Mouse (Mus musculus): Measurements from ENCODE around the gene Zfp69. TPM values are rescaled to one million over a fixed set of nuclear protein-coding genes. Genes with fewer than 3 reads are reported as not detected.

The Zfp69 gene
- polyA plus RNA-seq, 1 experiment from 2014 or later: 9.9 TPM

- Histone ChIP-seq H3K4me1 (ENCODE audit: control insufficient read depth, insufficient read depth, low read length) (no peaks in the 10 kb centered on the region), H3K4me3 (ENCODE audit: low read depth, low read length) (no peak overlapping the region), H3K36me3 (replicated peaks; ENCODE audit: control insufficient read depth, insufficient read depth, low read depth, low read length) (no peaks in the 10 kb centered on the region), H3K9ac (replicated peaks; ENCODE audit: low read length) (no peak overlapping the region), H3K9me3 (replicated peaks; ENCODE audit: control insufficient read depth, low read length) (no peaks in the 10 kb centered on the region), H3K4me2 (ENCODE audit: low read depth, low read length) (no peak overlapping the region), H3K27ac (replicated peaks; ENCODE audit: low read depth, low read length) (no peak overlapping the region), H3K27me3 (ENCODE audit: control insufficient read depth, insufficient read depth, low read length) (no peaks in the 10 kb centered on the region)
- WGBS: 89% methylated on average over 4 of the region's 4 CpGs
- ATAC-seq (replicated peaks; ENCODE audit: insufficient number of reproducible peaks, low FRiP score, low TSS enrichment, low read depth) (no peak), DNase-seq (ENCODE audit: low spot score) (no peak)
Observed at GRCm38 (mm10) chr4:120975428-120975734, 23.9 kb upstream of the Zfp69 start.

DNA sequence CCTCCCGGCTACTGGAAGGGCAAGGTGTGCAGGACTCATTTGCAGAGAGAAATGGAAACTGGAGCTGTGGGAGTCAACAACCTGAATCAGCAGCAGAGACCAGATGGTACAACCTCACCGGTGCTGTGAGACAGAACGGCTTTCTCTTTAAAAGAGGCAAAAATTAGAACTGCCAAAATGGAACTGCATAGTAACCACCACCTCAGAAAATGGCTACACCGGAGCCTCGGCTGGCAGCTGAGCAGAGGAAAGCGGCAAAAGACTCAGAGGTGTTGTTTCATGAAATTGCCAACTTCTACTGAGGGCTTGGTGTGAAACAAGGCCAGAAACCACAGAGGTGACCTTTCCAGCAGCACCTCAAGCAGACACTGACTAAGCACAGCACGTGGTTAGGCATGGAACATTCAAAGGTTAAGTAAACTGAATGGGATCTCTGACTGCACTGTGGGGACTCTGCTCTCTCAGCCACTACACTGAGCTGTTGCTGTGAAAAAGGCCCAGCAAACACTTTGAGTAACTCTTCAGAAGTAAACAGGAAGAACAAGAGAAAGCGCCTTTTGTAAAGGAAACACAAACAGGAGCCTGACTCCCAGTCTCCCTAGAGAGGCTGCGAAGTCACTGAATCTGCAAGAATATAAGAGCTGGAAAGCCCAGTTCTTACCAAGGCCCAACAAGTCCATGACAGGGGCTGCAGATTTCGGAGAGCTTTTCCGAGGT is 23.4 kb upstream of the Zfp69 start:
- no peaks in the 10 kb centered on the region for H3K9me3 ChIP-seq (replicated peaks; ENCODE audit: control insufficient read depth, low read length)
- H3K4me1 ChIP-seq (ENCODE audit: control insufficient read depth, insufficient read depth, low read length): no peaks in the 10 kb centered on the region
- H3K36me3 ChIP-seq (replicated peaks; ENCODE audit: control insufficient read depth, insufficient read depth, low read depth, low read length): no peaks in the 10 kb centered on the region
- H3K4me3 ChIP-seq (ENCODE audit: low read depth, low read length): no peak overlapping the region
- H3K4me2 ChIP-seq (ENCODE audit: low read depth, low read length): no peak overlapping the region
- ATAC-seq (replicated peaks; ENCODE audit: insufficient number of reproducible peaks, low FRiP score, low TSS enrichment, low read depth): no peak
- no peak overlapping the region for H3K9ac ChIP-seq (replicated peaks; ENCODE audit: low read length)
- no peak overlapping the region for H3K27ac ChIP-seq (replicated peaks; ENCODE audit: low read depth, low read length)
- no peak for DNase-seq (ENCODE audit: low spot score)
- WGBS: 83% methylated on average over 11 of the region's 11 CpGs
- H3K27me3 ChIP-seq (ENCODE audit: control insufficient read depth, insufficient read depth, low read length): no peaks in the 10 kb centered on the region

DNA sequence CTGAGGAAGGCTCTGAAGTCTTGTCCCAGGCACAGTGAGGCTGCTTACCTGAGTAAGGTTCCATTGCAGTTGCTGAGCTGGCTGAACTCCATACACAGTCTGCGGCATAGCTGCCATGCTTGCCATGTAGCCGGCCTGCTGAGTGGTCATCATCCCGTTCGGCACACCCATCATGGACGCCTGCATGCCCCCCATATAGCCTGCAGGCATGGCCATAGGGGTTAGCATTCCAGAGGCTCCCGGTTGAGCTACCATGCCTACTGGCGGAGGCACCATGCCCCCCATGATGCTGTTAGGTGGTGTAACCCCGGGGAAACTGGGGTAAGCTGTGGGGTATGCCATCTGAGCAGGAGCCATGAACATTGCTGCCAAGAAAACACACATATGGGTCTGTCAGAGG is 20.3 kb upstream of the Zfp69 start:
- H3K4me3 ChIP-seq (ENCODE audit: low read depth, low read length): no peak overlapping the region
- H3K27ac ChIP-seq (replicated peaks; ENCODE audit: low read depth, low read length): no peak overlapping the region
- ATAC-seq (replicated peaks; ENCODE audit: insufficient number of reproducible peaks, low FRiP score, low TSS enrichment, low read depth) (no peak), DNase-seq (ENCODE audit: low spot score) (no peak)
- no peaks in the 10 kb centered on the region for H3K9me3 ChIP-seq (replicated peaks; ENCODE audit: control insufficient read depth, low read length)
- H3K9ac ChIP-seq (replicated peaks; ENCODE audit: low read length): no peak overlapping the region
- WGBS: 88% methylated on average over 8 of the region's 8 CpGs
- no peaks in the 10 kb centered on the region for H3K27me3 ChIP-seq (ENCODE audit: control insufficient read depth, insufficient read depth, low read length)
- H3K36me3 ChIP-seq (replicated peaks; ENCODE audit: control insufficient read depth, insufficient read depth, low read depth, low read length): no peaks in the 10 kb centered on the region
- H3K4me1 ChIP-seq (ENCODE audit: control insufficient read depth, insufficient read depth, low read length): no peaks in the 10 kb centered on the region
- H3K4me2 ChIP-seq (ENCODE audit: low read depth, low read length): no peak overlapping the region

DNA sequence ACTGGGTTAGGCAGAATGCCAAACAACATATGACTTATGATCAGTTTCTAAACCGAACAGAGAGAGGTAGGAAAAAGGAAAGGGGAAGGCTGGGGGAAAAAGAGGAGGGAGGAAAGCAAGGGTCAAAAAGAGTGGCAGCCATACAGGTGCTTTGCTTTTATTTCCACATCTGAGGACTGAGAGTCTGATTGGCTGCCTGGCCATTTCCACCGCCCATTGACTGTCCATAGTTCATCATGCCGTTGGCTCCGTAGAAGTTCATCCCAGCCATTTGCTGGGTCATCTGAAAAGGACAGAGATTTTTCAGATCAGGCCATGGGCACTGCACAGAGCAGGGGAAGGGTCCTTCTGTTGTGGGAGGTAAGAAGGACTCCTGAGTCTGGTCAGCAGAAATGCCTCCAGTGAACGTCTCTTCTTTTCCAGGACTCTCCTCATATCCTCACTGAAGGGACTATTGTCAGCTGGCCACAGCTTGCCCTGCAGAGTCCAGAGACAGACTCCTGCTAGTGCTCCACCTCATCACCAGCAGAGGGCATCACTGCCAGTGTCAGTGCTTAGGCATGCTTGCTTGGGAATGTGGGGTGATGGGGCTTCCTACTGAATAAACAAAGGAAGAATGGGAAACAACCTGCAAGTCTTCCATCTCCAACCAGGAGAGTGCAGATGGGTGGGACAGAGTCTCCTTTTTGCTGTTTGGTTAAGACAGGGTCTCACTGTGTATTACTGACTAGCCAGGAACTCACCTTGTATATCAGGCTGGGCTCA is 18.1 kb upstream of the Zfp69 start:
- no peaks in the 10 kb centered on the region for H3K36me3 ChIP-seq (replicated peaks; ENCODE audit: control insufficient read depth, insufficient read depth, low read depth, low read length)
- peak; percentile 14; the same call in 1 of the 2 replicates for ATAC-seq (replicated peaks; ENCODE audit: insufficient number of reproducible peaks, low FRiP score, low TSS enrichment, low read depth)
- no peak overlapping the region for H3K4me2 ChIP-seq (ENCODE audit: low read depth, low read length)

DNA sequence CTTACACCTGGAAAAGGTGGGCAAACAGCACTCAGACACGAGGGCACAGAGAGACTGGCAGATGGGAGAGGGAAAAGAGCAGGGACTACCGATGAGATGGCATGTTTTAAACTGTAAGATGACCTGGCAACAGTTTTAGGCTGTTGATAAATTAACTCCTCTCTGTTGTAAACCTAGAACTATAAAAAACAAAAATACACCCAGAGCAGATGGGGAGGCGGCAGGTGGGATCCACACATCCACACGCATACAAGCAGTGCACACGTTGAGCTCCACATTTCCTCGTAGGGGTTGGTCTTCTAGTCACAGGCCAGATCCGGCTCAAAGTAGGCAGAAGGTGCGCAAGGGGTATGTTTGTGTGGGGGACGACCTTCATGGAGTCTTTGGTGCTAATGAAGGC is 17.0 kb upstream of the Zfp69 start:
- H3K36me3 ChIP-seq (replicated peaks; ENCODE audit: control insufficient read depth, insufficient read depth, low read depth, low read length): no peaks in the 10 kb centered on the region
- no peaks in the 10 kb centered on the region for H3K4me1 ChIP-seq (ENCODE audit: control insufficient read depth, insufficient read depth, low read length)
- H3K27me3 ChIP-seq (ENCODE audit: control insufficient read depth, insufficient read depth, low read length): no peaks in the 10 kb centered on the region
- DNase-seq (ENCODE audit: low spot score) (no peak), ATAC-seq (replicated peaks; ENCODE audit: insufficient number of reproducible peaks, low FRiP score, low TSS enrichment, low read depth) (no peak)
- H3K9ac ChIP-seq (replicated peaks; ENCODE audit: low read length): no peak overlapping the region
- no peak overlapping the region for H3K4me2 ChIP-seq (ENCODE audit: low read depth, low read length)
- H3K4me3 ChIP-seq (ENCODE audit: low read depth, low read length): no peak overlapping the region
- H3K27ac ChIP-seq (replicated peaks; ENCODE audit: low read depth, low read length): no peak overlapping the region
- H3K9me3 ChIP-seq (replicated peaks; ENCODE audit: control insufficient read depth, low read length): no peaks in the 10 kb centered on the region
- WGBS: 90% methylated on average over 9 of the region's 9 CpGs

More for the DNA sequence above, 18.1 kb upstream of the Zfp69 start:
- Histone ChIP-seq H3K27ac (replicated peaks; ENCODE audit: low read depth, low read length) (no peak overlapping the region), H3K4me1 (ENCODE audit: control insufficient read depth, insufficient read depth, low read length) (no peaks in the 10 kb centered on the region), H3K4me3 (ENCODE audit: low read depth, low read length) (no peak overlapping the region), H3K27me3 (ENCODE audit: control insufficient read depth, insufficient read depth, low read length) (no peaks in the 10 kb centered on the region), H3K9me3 (replicated peaks; ENCODE audit: control insufficient read depth, low read length) (no peaks in the 10 kb centered on the region), H3K9ac (replicated peaks; ENCODE audit: low read length) (no peak overlapping the region)
- peak; percentile 42 for DNase-seq (ENCODE audit: low spot score)
- 80% methylated on average over 5 of the region's 5 CpGs for WGBS

GRCm38 (mm10) chr4:120955586-120955985 is 4.1 kb upstream of the Zfp69 start:
- WGBS: 100% methylated on average over 1 of the region's 1 CpGs
- Histone ChIP-seq H3K9ac (replicated peaks; ENCODE audit: low read length) (no peak overlapping the region), H3K27ac (replicated peaks; ENCODE audit: low read depth, low read length) (no peak overlapping the region), H3K36me3 (replicated peaks; ENCODE audit: control insufficient read depth, insufficient read depth, low read depth, low read length) (no peaks in the 10 kb centered on the region), H3K27me3 (ENCODE audit: control insufficient read depth, insufficient read depth, low read length) (no peaks in the 10 kb centered on the region), H3K4me3 (ENCODE audit: low read depth, low read length) (no peak overlapping the region), H3K4me1 (ENCODE audit: control insufficient read depth, insufficient read depth, low read length) (no peaks in the 10 kb centered on the region), H3K4me2 (ENCODE audit: low read depth, low read length) (no peak overlapping the region), H3K9me3 (replicated peaks; ENCODE audit: control insufficient read depth, low read length) (no peaks in the 10 kb centered on the region)
- DNase-seq (ENCODE audit: low spot score) (no peak), ATAC-seq (replicated peaks; ENCODE audit: insufficient number of reproducible peaks, low FRiP score, low TSS enrichment, low read depth) (no peak)

GRCm38 (mm10) chr4:120953667-120954066 is 2.2 kb upstream of the Zfp69 start:
- Histone ChIP-seq H3K4me3 (ENCODE audit: low read depth, low read length) (no peak overlapping the region), H3K4me1 (ENCODE audit: control insufficient read depth, insufficient read depth, low read length) (no peaks in the 10 kb centered on the region), H3K36me3 (replicated peaks; ENCODE audit: control insufficient read depth, insufficient read depth, low read depth, low read length) (no peaks in the 10 kb centered on the region), H3K27ac (replicated peaks; ENCODE audit: low read depth, low read length) (no peak overlapping the region), H3K9ac (replicated peaks; ENCODE audit: low read length) (no peak overlapping the region), H3K27me3 (ENCODE audit: control insufficient read depth, insufficient read depth, low read length) (no peaks in the 10 kb centered on the region), H3K4me2 (ENCODE audit: low read depth, low read length) (no peak overlapping the region), H3K9me3 (replicated peaks; ENCODE audit: control insufficient read depth, low read length) (no peaks in the 10 kb centered on the region)
- ATAC-seq (replicated peaks; ENCODE audit: insufficient number of reproducible peaks, low FRiP score, low TSS enrichment, low read depth) (no peak), DNase-seq (ENCODE audit: low spot score) (no peak)
- WGBS: 74% methylated on average over 1 of the region's 1 CpGs

GRCm38 (mm10) chr4:120953038-120953437 is 1.5 kb upstream of the Zfp69 start:
- Histone ChIP-seq H3K4me2 (ENCODE audit: low read depth, low read length) (no peak overlapping the region), H3K36me3 (replicated peaks; ENCODE audit: control insufficient read depth, insufficient read depth, low read depth, low read length) (no peaks in the 10 kb centered on the region), H3K27me3 (ENCODE audit: control insufficient read depth, insufficient read depth, low read length) (no peaks in the 10 kb centered on the region), H3K4me1 (ENCODE audit: control insufficient read depth, insufficient read depth, low read length) (no peaks in the 10 kb centered on the region), H3K4me3 (ENCODE audit: low read depth, low read length) (no peak overlapping the region), H3K9me3 (replicated peaks; ENCODE audit: control insufficient read depth, low read length) (no peaks in the 10 kb centered on the region), H3K27ac (replicated peaks; ENCODE audit: low read depth, low read length) (no peak overlapping the region), H3K9ac (replicated peaks; ENCODE audit: low read length) (no peak overlapping the region)
- 78% methylated on average over 4 of the region's 4 CpGs for WGBS
- no peak for DNase-seq (ENCODE audit: low spot score)
- ATAC-seq (replicated peaks; ENCODE audit: insufficient number of reproducible peaks, low FRiP score, low TSS enrichment, low read depth): no peak

Measured in embryonic facial prominence, embryonic 11.5 days (tissue).